Mouse (Mus musculus) frontal cortex, postnatal 14 days (tissue): ENCODE data around the gene Col4a1.

Experiments used
- DNase-seq, 2 experiments: peaks; one replicate each; pipeline ENCODE4 v3.0.0; 2022; ENCODE audit warnings: low spot score in 2 of 2

Gene Col4a1

DNA sequence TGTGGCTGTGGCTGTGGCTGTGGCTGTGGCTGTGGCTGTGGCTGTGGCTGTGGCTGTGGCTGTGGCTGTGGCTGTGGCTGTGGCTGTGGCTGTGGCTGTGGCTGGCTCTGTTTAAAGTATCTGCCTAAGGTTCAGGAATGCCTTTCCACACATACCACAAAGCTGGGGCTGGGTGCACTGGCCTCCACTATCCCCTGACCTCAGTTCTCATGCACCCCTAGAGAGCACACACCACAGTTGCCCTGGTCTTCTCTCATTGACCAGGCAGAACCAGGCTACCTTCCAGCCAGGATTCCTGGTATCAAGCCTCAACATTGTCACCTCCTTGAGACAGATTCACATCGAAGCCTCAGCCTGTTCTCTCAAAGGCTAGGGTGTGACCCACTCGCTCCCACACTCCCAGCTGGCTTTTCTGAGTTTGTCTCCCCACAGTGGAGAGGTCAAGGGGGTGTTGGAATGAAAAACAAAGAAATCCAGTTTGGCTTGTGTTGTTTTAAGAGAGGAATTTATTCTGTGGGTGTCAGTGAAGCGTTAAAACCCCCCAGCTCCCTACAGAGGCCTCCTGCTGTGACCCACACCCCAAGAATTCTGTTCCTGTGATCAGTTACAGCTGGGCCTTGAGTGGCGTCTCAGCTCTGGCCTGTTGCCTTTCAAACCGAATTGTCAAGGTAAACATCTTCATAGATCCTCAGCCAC lies 15.2 kb upstream of the Col4a1 start:
- no peak for DNase-seq

DNA sequence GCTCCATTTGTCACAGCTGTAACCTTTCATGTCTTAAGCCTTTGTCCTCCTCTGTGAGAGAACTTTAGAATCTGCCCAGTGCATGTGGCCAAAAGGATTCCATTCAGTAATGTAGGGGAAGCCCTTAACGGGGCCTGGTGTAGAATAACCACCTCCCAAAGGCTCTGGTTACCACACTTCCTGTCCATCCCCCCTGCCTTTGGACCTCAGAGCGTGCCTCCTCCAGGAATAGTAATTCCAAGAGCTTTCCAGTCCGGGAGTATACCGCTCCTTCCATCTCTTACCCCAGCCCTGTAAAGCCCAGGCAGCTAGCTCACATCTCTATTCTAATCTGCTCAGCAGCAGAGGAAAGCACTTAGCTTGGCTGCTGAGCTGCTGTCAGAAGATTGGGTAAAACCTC lies 14.7 kb upstream of the Col4a1 start:
- DNase-seq: no peak

- DNase-seq: no peak
Observed at GRCm38 (mm10) chr8:11324801-11325395, 12.3 kb upstream of the Col4a1 start.

DNA sequence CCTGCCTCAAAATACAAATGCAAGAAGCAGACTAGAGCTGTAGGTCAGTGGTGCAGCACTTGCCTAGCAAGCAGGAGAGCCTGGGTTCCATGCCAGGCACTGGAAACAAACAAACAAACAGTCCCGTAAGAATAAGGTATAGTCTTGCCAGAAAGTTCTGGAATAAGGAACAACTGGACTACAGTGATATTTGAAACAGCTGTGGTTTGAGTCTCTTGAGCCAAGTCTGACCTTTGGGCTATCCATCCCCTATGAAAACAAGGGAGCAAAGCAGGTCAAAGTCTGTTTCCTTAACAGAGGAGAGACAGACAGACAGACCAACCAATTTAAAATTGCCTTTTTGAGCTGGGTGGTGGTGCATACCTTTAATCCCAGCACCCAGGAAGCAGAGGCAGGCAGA lies 11.1 kb upstream of the Col4a1 start:
- no peak for DNase-seq

DNA sequence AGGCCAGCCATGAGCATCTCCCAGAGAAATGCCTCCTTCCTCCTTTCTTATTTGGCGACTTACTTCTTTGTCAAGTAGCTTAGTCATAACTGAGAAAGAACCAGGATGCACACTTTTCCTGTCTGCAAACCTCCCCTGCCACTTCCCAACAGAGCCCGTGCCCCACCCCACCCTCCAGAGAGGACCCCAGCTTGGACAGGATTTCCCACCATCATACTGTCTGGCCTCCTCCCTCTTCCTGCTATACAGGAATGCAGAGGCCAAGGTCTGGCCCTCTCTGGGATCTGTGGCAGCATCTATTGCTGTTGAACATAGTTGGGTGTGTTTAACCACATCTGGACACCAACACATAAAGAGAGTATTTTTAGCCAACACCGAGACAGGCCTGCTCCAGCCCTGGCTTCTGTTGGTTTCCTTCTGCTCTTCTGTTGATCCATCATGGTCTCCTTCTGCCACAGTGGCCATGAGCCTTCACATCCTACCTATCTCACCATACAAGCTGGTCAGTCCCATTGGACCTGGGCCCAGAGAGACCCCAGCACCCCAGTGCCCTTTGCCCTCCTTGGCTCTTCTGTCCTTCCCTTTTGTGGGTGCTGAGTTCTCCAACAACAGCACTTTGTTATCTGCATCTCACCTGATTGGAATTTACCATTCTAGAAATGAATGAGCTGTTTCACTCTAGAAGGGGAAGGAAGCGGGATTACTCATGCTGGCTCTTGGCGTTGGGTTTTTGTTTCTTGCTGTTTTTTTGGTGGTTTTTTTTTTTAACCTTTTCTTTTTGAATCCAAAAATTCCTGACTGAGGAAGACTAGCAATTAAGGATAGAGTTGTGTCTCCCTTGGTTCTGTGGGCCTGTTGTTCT lies 10.3 kb upstream of the Col4a1 start:
- no peak for DNase-seq

DNA sequence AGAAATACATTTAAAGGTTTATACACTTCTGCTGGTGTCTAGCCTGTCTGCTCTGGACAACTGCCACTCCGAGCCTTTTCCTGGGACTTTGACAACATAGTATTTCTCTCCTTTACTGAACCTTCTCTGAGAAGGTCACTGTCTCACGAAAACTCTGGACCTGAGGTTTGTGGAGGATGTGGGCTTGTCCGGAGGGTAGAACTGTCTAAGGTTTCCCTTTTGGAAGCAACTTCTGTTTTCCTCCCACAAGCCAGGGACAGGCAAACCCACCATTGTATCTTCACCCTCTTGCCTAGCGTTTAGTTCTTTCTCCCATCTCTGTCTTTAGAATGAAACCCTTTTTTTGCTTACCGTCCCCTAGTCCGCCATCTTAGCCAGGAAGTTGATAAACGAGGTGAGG lies 9.2 kb upstream of the Col4a1 start:
- DNase-seq: no peak

DNA sequence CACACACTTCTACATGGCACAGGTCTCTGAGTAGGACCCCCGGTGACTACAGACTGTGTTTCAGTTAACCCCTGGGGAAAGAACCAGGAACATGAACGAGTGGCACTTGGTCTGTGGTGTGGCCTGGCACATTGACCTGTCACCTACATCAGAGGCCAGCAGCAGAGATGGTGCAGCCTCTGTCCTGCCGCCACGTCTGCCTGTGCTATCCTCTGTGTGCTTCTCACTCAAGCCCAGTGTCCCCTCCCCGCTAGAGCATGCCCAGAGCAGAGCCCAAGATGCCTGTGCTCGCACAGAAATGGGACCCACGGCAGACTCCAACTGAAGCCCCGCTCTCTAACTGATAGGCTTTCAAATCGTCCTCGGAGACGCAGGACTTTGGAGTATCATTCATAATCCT lies 6.8 kb upstream of the Col4a1 start:
- DNase-seq: no peak

GRCm38 (mm10) chr8:11316118-11316517 lies 3.5 kb upstream of the Col4a1 start:
- no peak for DNase-seq

DNA sequence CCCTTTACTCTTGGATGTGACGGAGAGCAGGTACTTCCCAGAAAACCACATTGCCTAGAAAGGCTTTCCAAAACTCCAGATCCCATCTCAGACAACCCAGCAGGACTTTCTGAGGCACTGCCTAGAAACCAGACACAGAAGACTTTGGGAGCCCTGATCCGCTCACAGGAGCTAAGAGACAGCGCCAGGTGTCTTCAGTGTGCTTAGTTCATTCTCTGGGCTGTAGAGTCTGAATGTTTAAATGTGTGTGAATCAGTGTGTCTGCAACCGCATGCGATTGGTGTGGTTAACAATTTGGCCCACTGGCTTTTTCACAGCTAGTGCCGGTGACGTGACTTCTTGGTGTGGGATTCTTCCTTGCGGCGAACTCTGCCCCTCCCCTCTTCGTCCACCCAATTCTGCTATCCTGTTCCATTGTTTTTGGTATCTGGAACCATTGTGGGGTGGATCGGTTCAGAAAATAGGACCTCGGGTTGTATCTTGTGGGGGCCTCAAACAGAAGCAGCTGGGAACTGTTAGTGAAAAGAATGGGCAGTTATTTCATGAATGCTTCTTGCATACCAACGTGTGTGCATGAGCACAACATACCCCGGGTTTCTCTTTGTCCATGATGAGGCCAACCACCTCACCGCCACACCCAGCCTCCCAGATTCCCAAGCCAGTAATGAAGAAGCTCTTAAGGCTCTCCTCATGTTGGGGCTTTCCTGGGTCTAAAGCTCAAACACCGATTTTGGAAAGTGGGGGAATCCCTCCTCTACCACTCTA lies 2.7 kb upstream of the Col4a1 start:
- no peak for DNase-seq

DNA sequence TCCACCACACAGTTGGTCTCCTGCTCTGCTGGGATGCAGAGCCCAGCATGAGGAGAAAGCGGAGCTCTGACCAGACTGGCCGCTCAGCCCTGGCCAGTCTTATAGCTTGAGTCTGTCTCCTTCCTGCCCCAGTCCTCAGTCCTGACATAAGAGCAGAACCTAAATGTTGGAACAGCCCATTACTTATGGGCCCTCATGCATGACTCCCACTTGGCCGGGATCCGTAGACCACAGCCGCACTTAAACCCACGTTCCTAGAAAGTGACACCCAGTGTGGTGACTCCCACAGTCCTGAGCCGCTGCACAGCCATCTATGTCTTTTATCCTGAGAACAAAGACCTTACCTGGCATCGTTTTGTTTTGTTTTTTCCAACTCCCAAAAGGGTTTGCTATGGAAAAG lies 2.0 kb upstream of the Col4a1 start:
- no peak for DNase-seq

GRCm38 (mm10) chr8:11313176-11314111 lies 818 bp upstream of the Col4a1 start:
- peak in 1 of 2 experiments; percentile 13 for DNase-seq

DNA sequence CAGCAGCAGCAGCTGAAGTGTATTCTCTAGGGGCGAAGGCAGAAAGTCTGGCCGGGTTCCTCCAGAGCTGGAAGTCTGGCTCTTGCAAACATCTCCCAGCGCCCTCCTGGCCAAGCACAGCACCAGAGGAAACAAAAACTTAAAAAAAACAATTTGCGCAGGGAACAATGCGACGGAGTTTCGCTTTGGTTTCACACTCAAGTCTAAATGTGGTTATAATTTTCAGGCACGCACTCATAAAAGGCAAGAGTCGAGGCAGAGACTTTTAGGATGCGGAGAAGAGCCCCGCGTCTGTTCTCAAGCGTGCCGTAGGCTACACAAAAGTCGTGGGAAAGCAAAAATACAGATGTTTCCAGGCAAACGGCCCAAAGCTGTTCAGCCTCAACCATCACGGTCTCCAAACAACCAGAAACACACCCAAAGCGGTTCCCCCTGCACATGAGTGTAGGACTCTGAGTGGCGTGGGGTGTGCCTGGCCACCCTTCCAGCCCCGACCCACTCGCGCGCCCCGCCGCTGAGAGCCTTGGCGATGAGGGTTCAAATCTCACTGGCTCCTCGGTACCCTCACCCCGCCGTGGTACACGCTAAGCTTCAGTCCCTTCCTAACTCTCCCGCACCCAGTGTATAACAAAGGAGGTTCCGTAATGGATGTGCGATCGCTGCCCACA lies 811 bp downstream of the Col4a1 start:
- peak in 1 of 2 experiments; percentile 20 for DNase-seq

DNA sequence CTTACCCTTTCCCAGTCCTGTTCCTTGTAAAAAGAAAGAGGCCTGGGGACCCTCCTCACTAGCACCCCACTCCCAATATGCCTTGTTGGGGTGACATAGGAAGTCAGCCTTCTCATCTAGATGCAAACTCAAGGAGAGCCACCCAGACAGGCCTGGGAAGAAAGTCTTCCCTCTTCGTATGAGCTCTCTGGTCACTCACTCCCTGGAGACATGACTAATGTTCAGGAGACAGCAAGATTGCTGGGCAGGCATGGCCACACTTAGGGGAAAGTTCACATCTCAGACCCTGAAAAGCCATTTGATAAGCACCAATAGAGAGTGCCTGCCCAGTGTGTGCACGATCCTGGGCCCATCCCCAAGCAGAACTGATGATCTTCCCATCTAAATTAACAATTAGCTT lies 2.6 kb downstream of the Col4a1 start:
- no peak for DNase-seq

DNA sequence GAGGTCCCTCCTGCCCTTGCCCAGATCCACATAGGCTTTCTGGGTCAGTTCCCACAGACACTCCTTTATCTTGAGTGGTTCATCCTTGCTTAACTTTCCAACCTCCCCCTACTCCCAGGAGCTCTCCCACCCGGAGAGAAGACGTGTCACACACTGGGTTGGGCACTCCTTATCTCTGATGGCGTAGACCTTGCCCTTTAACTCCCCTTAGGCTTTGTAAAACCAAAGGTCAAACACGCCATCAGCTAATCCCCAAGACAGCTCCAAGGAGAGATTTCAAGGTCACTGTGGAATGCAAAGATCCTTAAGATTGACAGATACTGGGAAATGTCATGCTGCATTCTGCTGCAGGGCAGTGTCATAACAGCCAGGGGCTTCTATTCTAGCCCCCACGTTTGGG lies 3.4 kb downstream of the Col4a1 start:
- DNase-seq: no peak

- DNase-seq: no peak
Observed at GRCm38 (mm10) chr8:11308570-11308998, 4.0 kb downstream of the Col4a1 start.

DNA sequence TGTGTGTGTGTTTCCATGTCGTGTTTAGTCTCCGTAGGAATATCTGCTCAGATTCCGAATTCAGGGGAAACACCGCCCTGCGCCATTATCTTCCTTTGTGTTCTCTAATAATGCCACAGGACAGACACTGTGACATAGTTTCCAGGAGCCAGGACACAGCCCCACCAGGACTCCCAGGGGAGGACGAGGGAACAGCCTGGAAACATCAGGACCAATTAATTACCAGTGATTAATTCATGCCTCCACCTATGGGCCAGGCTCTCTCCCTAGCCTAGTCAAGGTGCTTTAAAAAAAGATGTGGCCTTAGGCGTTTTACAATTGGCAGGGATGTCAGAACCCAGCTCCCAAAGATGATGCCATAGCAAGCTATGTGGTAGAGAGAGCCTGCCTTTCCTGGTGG lies 5.2 kb downstream of the Col4a1 start:
- no peak for DNase-seq

- DNase-seq: no peak
Observed at GRCm38 (mm10) chr8:11305539-11305938, 7.1 kb downstream of the Col4a1 start.

- no peak for DNase-seq
Observed at GRCm38 (mm10) chr8:11304027-11304601, 8.5 kb downstream of the Col4a1 start.

DNA sequence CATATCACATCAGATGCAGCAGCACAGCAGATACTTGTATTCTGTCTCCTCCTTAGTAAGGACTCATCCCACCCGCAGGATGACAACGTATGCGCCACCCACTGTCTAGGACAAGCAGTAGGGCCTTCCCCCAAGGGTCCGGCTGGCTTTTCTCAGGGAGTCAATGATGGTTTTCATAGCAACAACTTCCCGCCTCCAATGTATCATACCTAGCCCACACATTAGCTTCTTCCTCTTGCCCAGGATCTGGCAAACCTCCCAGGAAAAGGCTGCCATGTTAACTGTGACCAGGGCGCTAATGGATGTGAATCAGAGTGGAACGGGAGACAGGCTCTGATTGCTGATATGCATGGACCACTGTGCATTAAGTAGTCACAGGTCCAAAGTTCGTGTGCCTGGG lies 12.2 kb downstream of the Col4a1 start:
- no peak for DNase-seq

DNA sequence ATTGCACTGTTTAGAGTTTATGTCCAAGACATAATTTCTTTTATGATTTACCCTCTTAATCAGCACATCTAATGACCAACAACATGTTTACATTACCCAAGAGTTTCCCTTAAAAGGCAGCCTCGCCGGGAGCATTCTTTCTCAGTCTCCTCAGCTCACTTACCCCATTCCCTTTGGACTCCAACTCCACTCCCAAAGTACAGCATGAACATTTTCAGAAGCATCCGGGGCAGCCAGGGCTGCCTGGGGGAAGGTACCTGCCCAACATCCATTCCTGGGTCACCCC lies 13.4 kb downstream of the Col4a1 start:
- no peak for DNase-seq
